In the genomic region with DNA sequence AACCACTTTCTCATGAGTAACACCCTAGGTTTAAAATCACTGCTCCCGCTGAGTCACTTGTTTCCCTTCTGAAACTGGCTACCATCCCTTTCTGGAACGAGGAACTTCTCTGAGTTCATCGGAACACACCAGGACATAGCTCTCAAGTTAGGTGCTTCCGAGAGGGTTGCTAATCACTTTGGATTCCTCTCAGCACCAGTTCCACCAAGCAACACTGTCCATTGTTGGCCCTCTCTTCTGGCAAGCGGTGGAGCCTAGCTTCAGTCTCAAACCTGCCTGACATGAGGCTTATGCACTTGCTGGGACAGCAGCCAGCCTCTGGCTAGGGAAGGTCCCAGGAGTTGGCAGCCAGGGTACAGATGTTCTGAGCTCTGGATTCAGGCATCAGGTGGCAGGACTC, we compare ENCODE assay signal across 23 mouse cellular contexts. TPM values are rescaled to one million over a fixed set of nuclear protein-coding genes. Genes with fewer than 3 reads are reported as not detected.
DNase-seq lines count a peak whose midpoint lies in the region; ATAC-seq lines count a peak whose summit lies in the region.
"Had no signal": no experiment of that assay in that cellular context is flagged by ENCODE, and none has a peak within 500 bp of the region (broad histone marks: within the 10 kb centered on the region; RNA-seq: fewer than 3 reads in every experiment).

No protein-coding gene starts in this region.

- H3K9me3 ChIP-seq in kidney, embryonic 16.5 days (ENCODE audit: low read length) = no peaks in the 10 kb centered on the region
- H3K9me3 ChIP-seq in kidney, embryonic 14.5 days (ENCODE audit: control insufficient read depth, low read length) = no peaks in the 10 kb centered on the region
- H3K9me3 ChIP-seq: embryonic facial prominence, embryonic 13.5 days; forebrain, embryonic 13.5 days; hindbrain, embryonic 15.5 days; limb, embryonic 13.5 days; midbrain, embryonic 13.5 days had no signal

- no peak overlapping the region for H3K27ac ChIP-seq in kidney, embryonic 16.5 days (ENCODE audit: low read length)
- no peak overlapping the region for H3K27ac ChIP-seq in kidney, embryonic 14.5 days (ENCODE audit: low read depth, low read length)
- H3K27ac ChIP-seq: embryonic facial prominence, embryonic 13.5 days; forebrain, embryonic 13.5 days; hindbrain, embryonic 15.5 days; left cerebral cortex, adult 2 months; limb, embryonic 13.5 days; macrophage; midbrain, embryonic 13.5 days had no signal

- H3K4me2 ChIP-seq in kidney, embryonic 16.5 days (replicated peaks; ENCODE audit: low read depth, low read length) = no peak overlapping the region
- H3K4me2 ChIP-seq in kidney, embryonic 14.5 days (replicated peaks; ENCODE audit: low read depth, low read length) = no peak overlapping the region
- H3K4me2 ChIP-seq: embryonic facial prominence, embryonic 13.5 days; forebrain, embryonic 13.5 days; hindbrain, embryonic 15.5 days; limb, embryonic 13.5 days; midbrain, embryonic 13.5 days had no signal

- no peak overlapping the region for H3K9ac ChIP-seq in kidney, embryonic 16.5 days (replicated peaks; ENCODE audit: low read length)
- H3K9ac ChIP-seq in kidney, embryonic 14.5 days (ENCODE audit: low read depth, low read length) = no peak overlapping the region
- H3K9ac ChIP-seq: embryonic facial prominence, embryonic 13.5 days; forebrain, embryonic 13.5 days; hindbrain, embryonic 15.5 days; limb, embryonic 13.5 days; midbrain, embryonic 13.5 days had no signal

- no peak overlapping the region for H3K4me3 ChIP-seq in kidney, embryonic 16.5 days (ENCODE audit: low read length)
- no peak overlapping the region for H3K4me3 ChIP-seq in kidney, embryonic 14.5 days (ENCODE audit: low read length)
- H3K4me3 ChIP-seq: embryonic facial prominence, embryonic 13.5 days; forebrain, embryonic 13.5 days; hindbrain, embryonic 15.5 days; left cerebral cortex, adult 2 months; limb, embryonic 13.5 days; midbrain, embryonic 13.5 days had no signal

- no peaks in the 10 kb centered on the region for H3K4me1 ChIP-seq in kidney, embryonic 16.5 days (ENCODE audit: insufficient read depth, low read length)
- no peaks in the 10 kb centered on the region for H3K4me1 ChIP-seq in kidney, embryonic 14.5 days (ENCODE audit: control insufficient read depth, insufficient read depth, low read length)
- H3K4me1 ChIP-seq: forebrain, embryonic 13.5 days; hindbrain, embryonic 15.5 days; midbrain, embryonic 13.5 days had no signal

- peak; percentile 96 for DNase-seq in heart, adult 11 months
- DNase-seq in heart, postnatal 4 days = no peak
- DNase-seq in Muller cell, postnatal 12 days (ENCODE audit: inconsistent ontology term) = peak; percentile 30
- DNase-seq in gastrocnemius, adult 8-10 months (ENCODE audit: low spot score in 2 of 2) = peak; percentile 22 to 38
- peak; percentile 68 for DNase-seq in skeletal muscle tissue, adult 2 months (ENCODE audit: low read depth, low spot score)
- DNase-seq: cerebellum, adult 11 months; kidney, adult 2 months; lung, adult 18-20 months; right cerebral cortex, postnatal 4 days; thymus, postnatal 25 days had no signal

- WGBS in kidney, embryonic 16.5 days = 88% methylated on average over 5 of the region's 5 CpGs
- WGBS in kidney, embryonic 14.5 days = 87% methylated on average over 5 of the region's 5 CpGs

- no peak for ATAC-seq in kidney, embryonic 16.5 days (ENCODE audit: low FRiP score, low TSS enrichment)
- ATAC-seq in kidney, embryonic 14.5 days (ENCODE audit: low FRiP score, low TSS enrichment) = no peak
- ATAC-seq: CD4-positive, CD25-positive, alpha-beta regulatory T cell, adult 4 months; forebrain, embryonic 13.5 days; midbrain, embryonic 13.5 days had no signal

- H3K36me3 ChIP-seq in kidney, embryonic 16.5 days (ENCODE audit: insufficient read depth, low read length) = no peaks in the 10 kb centered on the region
- no peaks in the 10 kb centered on the region for H3K36me3 ChIP-seq in kidney, embryonic 14.5 days (ENCODE audit: control insufficient read depth, insufficient read depth, low read length)
- H3K36me3 ChIP-seq: embryonic facial prominence, embryonic 13.5 days; hindbrain, embryonic 15.5 days; limb, embryonic 13.5 days; midbrain, embryonic 13.5 days had no signal

- no peaks in the 10 kb centered on the region for H3K27me3 ChIP-seq in kidney, embryonic 16.5 days (ENCODE audit: insufficient read depth, low read length)
- no peaks in the 10 kb centered on the region for H3K27me3 ChIP-seq in kidney, embryonic 14.5 days (ENCODE audit: control insufficient read depth, insufficient read depth, low read length)
- H3K27me3 ChIP-seq: embryonic facial prominence, embryonic 13.5 days; forebrain, embryonic 13.5 days; hindbrain, embryonic 15.5 days; limb, embryonic 13.5 days; midbrain, embryonic 13.5 days had no signal

RNA-seq across cellular contexts. Expression of a gene that starts 14.3 kb away (rescaled TPM):
- not detected for total RNA-seq in heart, postnatal 4 days (2021)
- not detected for total RNA-seq in gastrocnemius, adult 8-10 months (2022)
- 0.12 and 0.44 TPM in 2 replicates for polyA plus RNA-seq in kidney, embryonic 16.5 days (2015; fragmentation: Nextera tagmentation; extraction: Ambion mirVana)
- polyA plus RNA-seq in kidney, embryonic 14.5 days (2014; fragmentation: Nextera tagmentation; extraction: Ambion mirVana) = 0.06 TPM in 1 of 2 replicates, not detected in the other
- polyA plus RNA-seq: forebrain, embryonic 13.5 days; macrophage; midbrain, embryonic 13.5 days; neural tube, embryonic 11.5 days had no signal

RNA-seq across cellular contexts. Expression of a gene that starts 15.4 kb away (rescaled TPM):
- not detected for total RNA-seq in heart, postnatal 4 days (2021)
- not detected for total RNA-seq in gastrocnemius, adult 8-10 months (2022)
- polyA plus RNA-seq in kidney, embryonic 16.5 days (2015; fragmentation: Nextera tagmentation; extraction: Ambion mirVana) = not detected in 2 replicates
- not detected in 2 replicates for polyA plus RNA-seq in kidney, embryonic 14.5 days (2014; fragmentation: Nextera tagmentation; extraction: Ambion mirVana)
- total RNA-seq: adrenal gland, postnatal 36 days; left cerebral cortex, adult 2 months had no signal
- polyA plus RNA-seq: CD4-positive, CD25-positive, alpha-beta regulatory T cell, adult 4 months; embryonic facial prominence, embryonic 13.5 days; forebrain, embryonic 13.5 days; hindbrain, embryonic 15.5 days; kidney, adult 2 months; limb, embryonic 13.5 days; macrophage; midbrain, embryonic 13.5 days; neural tube, embryonic 11.5 days; stomach, embryonic 14.5 days had no signal

RNA-seq across cellular contexts. Expression of a gene that starts 27.0 kb away (rescaled TPM):
- not detected for total RNA-seq in heart, postnatal 4 days (2021)
- total RNA-seq in gastrocnemius, adult 8-10 months (2022) = not detected
- not detected in 2 replicates for polyA plus RNA-seq in kidney, embryonic 16.5 days (2015; fragmentation: Nextera tagmentation; extraction: Ambion mirVana)
- not detected in 2 replicates for polyA plus RNA-seq in kidney, embryonic 14.5 days (2014; fragmentation: Nextera tagmentation; extraction: Ambion mirVana)
- total RNA-seq: adrenal gland, postnatal 36 days; left cerebral cortex, adult 2 months had no signal
- polyA plus RNA-seq: CD4-positive, CD25-positive, alpha-beta regulatory T cell, adult 4 months; embryonic facial prominence, embryonic 13.5 days; forebrain, embryonic 13.5 days; hindbrain, embryonic 15.5 days; kidney, adult 2 months; limb, embryonic 13.5 days; macrophage; midbrain, embryonic 13.5 days; neural tube, embryonic 11.5 days; stomach, embryonic 14.5 days had no signal

RNA-seq across cellular contexts. Expression of a gene that starts 28.9 kb away (rescaled TPM):
- 1 to 10 TPM; 7.6 to 9.5 TPM for total RNA-seq in heart, postnatal 4 days (2021)
- 10 to 100 TPM in 2 of 4 experiments, 1 to 10 TPM in 2; 4.9 to 29.2 (median 11.3) TPM for total RNA-seq in gastrocnemius, adult 8-10 months (2022)
- polyA plus RNA-seq in kidney, embryonic 16.5 days (2015; fragmentation: Nextera tagmentation; extraction: Ambion mirVana) = 3.6 and 5.5 TPM in 2 replicates
- polyA plus RNA-seq in kidney, embryonic 14.5 days (2014; fragmentation: Nextera tagmentation; extraction: Ambion mirVana) = 2.7 and 3.9 TPM in 2 replicates
- polyA plus RNA-seq: neural tube, embryonic 11.5 days had no signal

RNA-seq across cellular contexts. Expression of a gene that starts 33.6 kb away (rescaled TPM):
- not detected for total RNA-seq in heart, postnatal 4 days (2021)
- 1 to 10 TPM in 2 of 4 experiments, under 1 TPM in 1, not detected in 1; 0.68 to 2.5 (median 2.2) TPM for total RNA-seq in gastrocnemius, adult 8-10 months (2022)
- 0.45 and 0.99 TPM in 2 replicates for polyA plus RNA-seq in kidney, embryonic 16.5 days (2015; fragmentation: Nextera tagmentation; extraction: Ambion mirVana)
- polyA plus RNA-seq in kidney, embryonic 14.5 days (2014; fragmentation: Nextera tagmentation; extraction: Ambion mirVana) = 0.56 TPM in 1 of 2 replicates, not detected in the other
- total RNA-seq: adrenal gland, postnatal 36 days; left cerebral cortex, adult 2 months had no signal
- polyA plus RNA-seq: CD4-positive, CD25-positive, alpha-beta regulatory T cell, adult 4 months; embryonic facial prominence, embryonic 13.5 days; forebrain, embryonic 13.5 days; hindbrain, embryonic 15.5 days; kidney, adult 2 months; limb, embryonic 13.5 days; macrophage; midbrain, embryonic 13.5 days; neural tube, embryonic 11.5 days had no signal
